Mouse (Mus musculus) hindbrain, embryonic 12.5 days (tissue): Measurements from ENCODE around the gene Sfrp5. TPM values are rescaled to one million over a fixed set of nuclear protein-coding genes. Genes with fewer than 3 reads are reported as not detected.
A peak's percentile ranks its signal among the peaks of the same experiment; 100 is the strongest.

Experiments used
- ATAC-seq: fragments of 200-750 bp; cut with Nextera tagmentation; 2 replicates; pipeline ENCODE4 v1.8.0; 2017; ENCODE audit warnings: moderate TSS enrichment; ENCODE audit not compliant: low FRiP score
- H3K27ac ChIP-seq: fragments of 300-500 bp; sonication (generic); 2 replicates; pipeline ENCODE4 v1.5.1; 2016; ENCODE audit warnings: mild to moderate bottlenecking
- H3K27me3 ChIP-seq: fragments of 300-500 bp; sonication (generic); 2 replicates; pipeline ENCODE4 v1.6.1; 2016; ENCODE audit warnings: mild to moderate bottlenecking
- H3K36me3 ChIP-seq: fragments of 300-500 bp; sonication (generic); 2 replicates; pipeline ENCODE4 v1.6.1; 2016; ENCODE audit warnings: mild to moderate bottlenecking
- H3K4me1 ChIP-seq: fragments of 300-500 bp; sonication (generic); 2 replicates; pipeline ENCODE4 v1.6.1; 2016
- H3K4me2 ChIP-seq: fragments of 300-500 bp; sonication (generic); replicated peaks from 2 replicates; pipeline ENCODE4 v1.6.1; 2016; ENCODE audit warnings: mild to moderate bottlenecking
- H3K4me3 ChIP-seq: fragments of 300-500 bp; sonication (generic); 2 replicates; pipeline ENCODE4 v1.5.1; 2016; ENCODE audit warnings: mild to moderate bottlenecking
- H3K9ac ChIP-seq: fragments of 300-500 bp; sonication (generic); 2 replicates; pipeline ENCODE4 v1.6.1; 2016; ENCODE audit warnings: mild to moderate bottlenecking, moderate library complexity
- H3K9me3 ChIP-seq: fragments of 300-500 bp; sonication (generic); replicated peaks from 2 replicates; pipeline ENCODE4 v1.6.1; 2016; ENCODE audit warnings: mild to moderate bottlenecking
- WGBS: fragments of 180-500 bp; shearing (Covaris S2); methylation state at CpG from one replicate; pipeline ENCODE4 v1.1.7; 2016; 5-methylcytosine and 5-hydroxymethylcytosine counted together
- polyA plus RNA-seq: library from polyadenylated mRNA; unstranded; fragments of >200 nt; fragmentation: Nextera tagmentation; extraction: Ambion mirVana; gene quantifications from 2 replicates; pipeline ENCODE4 v1.2.1, GENCODE M21; 2016

The Sfrp5 gene
- polyA plus RNA-seq, 1 experiment from 2014 or later, result 1.5 TPM

DNA sequence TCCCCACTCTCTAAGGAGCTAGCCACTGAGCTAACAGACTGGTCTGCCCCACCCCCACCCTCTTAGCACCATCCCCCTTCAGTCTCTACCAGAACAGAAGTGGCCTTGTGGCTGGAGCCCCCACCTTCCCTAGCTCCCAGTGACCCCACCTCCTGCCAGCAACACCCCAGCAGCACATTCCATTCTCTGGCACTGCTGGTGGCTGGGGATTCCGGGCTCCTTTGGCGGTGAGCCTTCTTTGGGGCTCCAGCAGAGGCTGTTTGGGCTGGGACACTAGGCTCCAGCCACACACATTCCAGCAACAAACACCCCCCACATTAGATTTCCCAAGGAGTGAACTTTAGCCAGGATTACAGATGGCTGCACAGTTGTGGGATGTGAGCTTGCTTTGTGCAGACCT lies 8.7 kb downstream of the Sfrp5 start:
- no peaks in the 10 kb centered on the region for H3K9me3 ChIP-seq
- H3K36me3 ChIP-seq, result peaks cover 25% of the 10 kb centered on the region
- H3K4me1 ChIP-seq, result no peaks in the 10 kb centered on the region
- no peak overlapping the region for H3K9ac ChIP-seq
- 54% methylated on average over 2 of the region's 2 CpGs for WGBS
- no peak overlapping the region for H3K4me2 ChIP-seq
- no peak overlapping the region for H3K27ac ChIP-seq
- no peak overlapping the region for H3K4me3 ChIP-seq
- H3K27me3 ChIP-seq, result peaks cover 7% of the 10 kb centered on the region
- no peak for ATAC-seq

DNA sequence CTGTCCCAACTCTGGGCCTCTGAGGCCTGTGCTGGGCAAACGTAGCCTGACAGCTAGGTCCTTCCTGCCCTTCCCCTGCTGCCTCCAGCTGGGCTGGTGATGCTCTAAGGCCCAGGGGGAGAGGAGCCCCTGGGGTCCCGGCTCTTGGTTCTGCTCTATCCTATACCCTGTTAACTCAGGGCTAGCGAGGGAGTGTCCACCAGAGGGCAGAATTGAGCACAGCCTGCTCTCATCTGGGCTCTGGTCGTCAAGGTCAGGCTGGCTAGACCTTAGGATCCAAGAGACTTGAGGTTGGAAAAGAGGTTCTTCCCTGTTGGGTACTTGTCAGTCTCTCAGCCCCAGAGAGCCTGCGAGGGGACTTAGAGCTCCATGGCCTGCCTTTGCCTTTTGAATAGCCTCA lies 11.6 kb downstream of the Sfrp5 start:
- peaks cover 42% of the 10 kb centered on the region for H3K36me3 ChIP-seq
- 24% methylated on average over 5 of the region's 5 CpGs for WGBS
- H3K9ac ChIP-seq, result no peak overlapping the region
- H3K27ac ChIP-seq, result no peak overlapping the region
- peak; percentile 22; the same call in 1 of the 2 replicates for ATAC-seq
- H3K27me3 ChIP-seq, result no peaks in the 10 kb centered on the region
- no peak overlapping the region for H3K4me2 ChIP-seq
- no peaks in the 10 kb centered on the region for H3K4me1 ChIP-seq
- H3K4me3 ChIP-seq, result no peak overlapping the region
- no peaks in the 10 kb centered on the region for H3K9me3 ChIP-seq

DNA sequence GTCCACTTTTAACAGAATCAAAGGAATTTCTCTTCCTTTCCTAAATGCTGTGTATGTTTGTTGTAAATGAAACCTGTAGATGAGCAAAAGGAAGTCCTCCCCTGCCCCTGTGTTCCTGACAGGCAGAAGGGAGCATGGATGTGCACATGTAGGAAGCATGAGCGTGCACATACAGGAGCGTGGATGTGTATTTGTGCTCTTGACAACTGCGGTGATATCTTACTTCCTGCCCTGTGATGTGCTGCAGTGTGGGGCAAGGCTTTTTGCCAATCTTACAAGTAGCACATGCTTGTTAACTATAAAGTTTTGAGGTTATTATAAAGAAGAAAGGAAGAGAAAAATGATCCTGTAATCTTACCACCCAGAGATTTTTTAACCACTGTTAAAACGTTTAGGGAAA lies 12.3 kb downstream of the Sfrp5 start:
- H3K27me3 ChIP-seq, result no peaks in the 10 kb centered on the region
- no peak overlapping the region for H3K27ac ChIP-seq
- no peak overlapping the region for H3K4me2 ChIP-seq
- no peaks in the 10 kb centered on the region for H3K4me1 ChIP-seq
- no peak overlapping the region for H3K4me3 ChIP-seq
- 91% methylated on average over 4 of the region's 4 CpGs for WGBS
- no peak for ATAC-seq
- peaks cover 48% of the 10 kb centered on the region for H3K36me3 ChIP-seq
- H3K9me3 ChIP-seq, result no peaks in the 10 kb centered on the region
- H3K9ac ChIP-seq, result no peak overlapping the region

DNA sequence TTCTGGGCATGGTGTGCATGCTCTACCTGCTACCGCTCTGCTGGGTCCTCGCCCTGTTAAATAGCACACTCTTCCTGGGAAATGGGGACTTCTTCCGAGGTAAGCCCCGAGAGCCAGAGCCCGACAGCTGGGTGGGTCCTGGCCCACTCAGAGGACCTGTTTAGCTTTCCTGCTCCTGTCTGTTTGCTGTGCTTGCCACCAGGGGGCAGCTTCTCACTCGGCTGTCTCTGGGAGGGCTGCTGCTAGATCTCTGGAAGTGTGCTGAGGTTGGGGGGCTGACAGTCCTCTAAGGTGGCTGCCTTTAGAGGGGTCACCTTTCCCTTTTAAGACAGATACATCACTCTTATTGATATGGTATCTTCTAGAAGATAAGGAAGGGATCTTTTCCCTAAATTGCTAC lies 19.4 kb downstream of the Sfrp5 start:
- H3K4me1 ChIP-seq, result no peaks in the 10 kb centered on the region
- no peak overlapping the region for H3K4me2 ChIP-seq
- H3K36me3 ChIP-seq, result peaks cover 66% of the 10 kb centered on the region
- 64% methylated on average over 6 of the region's 6 CpGs for WGBS
- no peaks in the 10 kb centered on the region for H3K27me3 ChIP-seq
- H3K9me3 ChIP-seq, result no peaks in the 10 kb centered on the region
- H3K4me3 ChIP-seq, result no peak overlapping the region
- no peak for ATAC-seq
- H3K9ac ChIP-seq, result no peak overlapping the region
- H3K27ac ChIP-seq, result no peak overlapping the region

DNA sequence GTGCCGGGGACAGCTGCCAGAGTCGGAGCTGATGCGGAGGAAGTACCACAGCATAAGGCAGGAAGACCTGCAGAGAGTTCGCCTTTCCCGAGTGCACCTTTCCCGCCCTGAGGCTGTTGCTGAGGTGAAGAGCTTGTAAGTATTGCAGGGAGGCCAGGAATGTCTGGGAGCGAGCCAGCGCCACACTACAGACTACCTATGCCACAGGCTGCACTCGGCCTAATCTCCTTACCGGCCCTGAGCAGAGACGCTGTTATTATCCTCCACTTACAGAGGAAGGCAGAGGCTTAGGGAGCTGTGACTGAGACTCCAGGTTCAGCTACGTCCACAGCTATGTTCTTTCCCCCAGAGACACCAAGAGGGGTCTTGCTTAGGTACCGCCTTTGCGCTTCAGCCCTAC lies 22.7 kb downstream of the Sfrp5 start:
- no peak overlapping the region for H3K9ac ChIP-seq
- peaks cover 48% of the 10 kb centered on the region for H3K36me3 ChIP-seq
- no peaks in the 10 kb centered on the region for H3K27me3 ChIP-seq
- 94% methylated on average over 14 of the region's 14 CpGs for WGBS
- no peak overlapping the region for H3K4me3 ChIP-seq
- no peak for ATAC-seq
- H3K4me1 ChIP-seq, result 0 out of 2 replicates have a peak, but pooled peaks cover under 1% of the 10 kb centered on the region
- no peaks in the 10 kb centered on the region for H3K9me3 ChIP-seq
- H3K4me2 ChIP-seq, result no peak overlapping the region
- no peak overlapping the region for H3K27ac ChIP-seq

DNA sequence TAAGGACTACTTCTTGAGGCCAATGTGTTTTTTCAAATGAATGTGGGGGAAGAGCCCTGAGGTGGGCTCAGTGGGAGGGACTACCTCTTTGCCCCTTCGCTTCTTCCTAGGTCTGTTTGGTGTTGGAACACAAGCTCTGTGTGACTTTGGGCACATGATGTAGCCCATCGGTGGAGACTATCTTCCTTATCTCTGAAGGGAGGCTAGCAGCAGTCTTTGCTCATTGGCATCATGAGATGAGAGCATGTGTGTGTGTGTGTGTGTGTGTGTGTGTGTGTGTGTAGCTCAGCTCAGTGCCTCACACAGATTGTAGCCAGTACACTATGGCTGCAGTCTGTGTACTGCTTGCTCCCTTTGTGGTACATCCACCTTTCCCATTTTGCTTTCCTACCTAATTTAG lies 24.6 kb downstream of the Sfrp5 start:
- Histone ChIP-seq H3K36me3 (peaks cover 30% of the 10 kb centered on the region), H3K9me3 (no peaks in the 10 kb centered on the region), H3K9ac (no peak overlapping the region), H3K4me1 (peaks cover 2% of the 10 kb centered on the region; the same call in 1 of the 2 replicates), H3K27ac (no peak overlapping the region), H3K27me3 (no peaks in the 10 kb centered on the region), H3K4me2 (no peak overlapping the region), H3K4me3 (no peak overlapping the region)
- WGBS, result 91% methylated on average over 2 of the region's 2 CpGs
- no peak for ATAC-seq

DNA sequence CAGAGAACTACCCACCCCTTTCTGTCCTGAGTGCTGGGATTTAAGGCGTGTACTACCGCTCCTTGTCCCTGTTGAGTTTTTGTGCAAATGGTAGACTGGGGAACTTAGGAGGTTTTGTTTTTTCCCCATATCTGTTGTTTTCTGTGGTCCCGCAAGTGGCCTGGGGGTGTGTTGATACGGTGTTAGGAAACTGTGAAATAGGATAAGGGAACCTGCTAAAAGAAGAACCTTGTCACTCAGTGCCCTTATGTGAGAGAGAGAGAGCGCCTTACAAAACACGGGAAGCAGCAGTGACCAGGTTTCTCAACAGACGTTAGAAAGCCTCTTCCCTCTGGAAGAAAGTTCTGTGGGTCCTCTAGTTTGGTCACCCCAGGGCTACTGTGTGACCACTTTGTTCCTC lies 25.2 kb downstream of the Sfrp5 start:
- H3K4me3 ChIP-seq, result no peak overlapping the region
- WGBS, result 87% methylated on average over 7 of the region's 7 CpGs
- no peak for ATAC-seq
- no peaks in the 10 kb centered on the region for H3K9me3 ChIP-seq
- no peaks in the 10 kb centered on the region for H3K27me3 ChIP-seq
- H3K27ac ChIP-seq, result no peak overlapping the region
- H3K4me1 ChIP-seq, result peaks cover 4% of the 10 kb centered on the region
- H3K9ac ChIP-seq, result no peak overlapping the region
- peaks cover 30% of the 10 kb centered on the region for H3K36me3 ChIP-seq
- no peak overlapping the region for H3K4me2 ChIP-seq

DNA sequence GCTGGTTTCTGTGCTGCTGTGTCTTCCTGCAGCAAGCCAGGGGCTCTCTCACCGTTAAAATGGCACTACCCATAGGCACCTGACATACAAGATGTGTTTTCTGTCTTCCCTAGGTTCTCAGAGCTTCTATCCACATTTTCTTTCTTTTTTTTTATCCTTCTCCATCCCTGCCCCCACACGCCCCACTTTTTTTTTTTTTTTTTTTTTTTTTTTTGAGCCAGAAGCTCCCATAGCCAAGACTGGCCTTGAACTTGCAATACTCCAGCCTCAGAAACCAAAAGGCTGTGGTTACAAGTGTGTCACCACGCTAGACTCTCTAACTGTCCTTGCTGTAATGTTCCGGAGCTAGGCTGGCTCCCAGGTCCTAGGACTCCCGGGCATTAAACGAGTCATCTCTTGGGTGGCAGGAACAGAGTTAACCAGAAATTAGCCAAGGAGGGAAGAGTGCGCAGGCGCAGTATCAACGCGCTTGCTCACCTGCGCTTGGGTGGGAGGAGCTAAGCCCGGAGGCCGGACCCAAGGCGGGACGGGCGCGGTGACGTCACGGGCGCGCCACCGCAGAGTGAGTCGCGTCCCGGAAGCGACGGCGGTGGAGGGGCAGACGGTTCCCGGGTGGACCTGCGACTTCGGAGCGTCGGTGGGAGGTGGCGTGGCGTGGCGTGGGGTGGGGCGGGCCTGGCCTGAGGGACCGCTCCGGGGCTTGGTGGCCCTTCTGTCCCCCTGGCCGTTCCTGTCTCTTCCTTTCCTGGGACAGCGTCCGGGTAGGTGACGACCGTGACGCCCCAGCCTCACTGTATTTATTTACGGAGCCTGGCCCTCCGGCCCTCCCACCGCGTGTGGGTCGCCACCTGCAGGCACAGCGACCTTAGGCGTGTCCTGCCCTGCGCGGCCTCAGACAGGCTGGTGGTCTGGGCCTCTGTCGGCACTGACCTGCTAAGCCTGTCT lies 31.8 kb downstream of the Sfrp5 start:
- Histone ChIP-seq H3K9ac (peak overlapping the region; percentile 92), H3K27ac (0 out of 2 replicates have a peak overlapping the region, but pooled peaks have one; percentile 30), H3K27me3 (peaks cover 22% of the 10 kb centered on the region), H3K4me2 (peak overlapping the region; percentile 92), H3K4me3 (peak overlapping the region; percentile 95), H3K4me1 (peaks cover 15% of the 10 kb centered on the region), H3K9me3 (no peaks in the 10 kb centered on the region), H3K36me3 (no peaks in the 10 kb centered on the region)
- peak; percentile 88 for ATAC-seq
- 3% methylated on average over 50 of the region's 56 CpGs for WGBS

DNA sequence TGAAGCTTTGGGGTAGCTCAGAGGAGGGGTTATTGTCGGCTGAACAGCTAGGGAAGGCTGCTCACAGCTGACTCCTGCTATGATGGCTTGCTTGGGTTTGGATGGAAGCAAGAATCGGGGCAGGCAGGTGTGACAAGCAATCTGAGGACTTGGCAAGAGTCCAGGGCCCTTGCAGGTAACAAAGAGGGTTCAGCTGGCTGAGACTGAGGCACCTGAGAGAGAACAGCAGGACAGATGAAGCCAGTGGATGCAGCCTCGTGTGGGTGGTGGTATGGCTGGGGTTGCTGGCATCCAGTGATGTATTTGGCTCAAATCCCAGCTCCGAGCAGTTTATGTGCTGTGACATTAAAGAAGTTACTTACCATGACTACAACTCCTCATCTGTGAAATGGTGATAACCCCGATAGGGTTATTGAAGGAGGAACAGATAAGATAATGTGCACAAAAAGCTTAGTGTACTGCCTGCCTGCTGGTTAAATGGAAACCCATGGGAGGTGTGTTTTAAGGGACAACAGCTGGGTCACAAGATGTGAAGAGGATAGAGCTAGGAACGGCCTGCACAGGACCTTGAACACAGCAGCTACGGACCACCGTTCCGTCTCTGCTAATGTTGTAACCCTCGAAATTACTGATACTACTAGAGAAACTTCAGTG lies 32.6 kb downstream of the Sfrp5 start:
- H3K9me3 ChIP-seq, result no peaks in the 10 kb centered on the region
- H3K36me3 ChIP-seq, result no peaks in the 10 kb centered on the region
- no peak overlapping the region for H3K27ac ChIP-seq
- no peak overlapping the region for H3K4me3 ChIP-seq
- no peak overlapping the region for H3K4me2 ChIP-seq
- ATAC-seq, result no peak
- 80% methylated on average over 10 of the region's 10 CpGs for WGBS
- peak overlapping the region; percentile 4; the same call in 1 of the 2 replicates for H3K9ac ChIP-seq
- H3K27me3 ChIP-seq, result peaks cover 22% of the 10 kb centered on the region
- peaks cover 15% of the 10 kb centered on the region for H3K4me1 ChIP-seq

DNA sequence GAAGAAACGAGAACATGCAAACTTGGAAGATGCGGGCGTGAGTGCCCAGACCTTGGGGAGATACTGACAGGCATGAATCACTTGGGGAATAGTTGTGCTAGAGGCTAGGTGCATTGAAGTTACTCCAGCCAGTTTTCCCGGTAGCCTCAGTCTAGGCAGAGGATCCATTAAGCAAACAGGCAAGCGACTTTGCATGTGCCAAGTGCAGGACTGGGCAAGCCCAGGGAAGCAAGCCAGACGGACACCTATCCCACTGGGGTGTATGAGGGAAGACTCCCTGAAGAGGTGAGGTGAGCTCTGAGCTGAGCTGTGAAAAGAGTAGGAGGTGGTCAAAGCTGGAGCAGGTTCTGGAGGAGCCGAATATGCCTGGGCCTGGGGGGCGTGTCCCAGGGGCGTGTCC lies 34.6 kb downstream of the Sfrp5 start:
- H3K9ac ChIP-seq, result no peak overlapping the region
- H3K27me3 ChIP-seq, result peaks cover 22% of the 10 kb centered on the region
- no peak for ATAC-seq
- no peak overlapping the region for H3K27ac ChIP-seq
- no peaks in the 10 kb centered on the region for H3K9me3 ChIP-seq
- no peak overlapping the region for H3K4me2 ChIP-seq
- H3K4me1 ChIP-seq, result peaks cover 13% of the 10 kb centered on the region
- H3K4me3 ChIP-seq, result no peak overlapping the region
- WGBS, result 68% methylated on average over 9 of the region's 9 CpGs
- H3K36me3 ChIP-seq, result no peaks in the 10 kb centered on the region

DNA sequence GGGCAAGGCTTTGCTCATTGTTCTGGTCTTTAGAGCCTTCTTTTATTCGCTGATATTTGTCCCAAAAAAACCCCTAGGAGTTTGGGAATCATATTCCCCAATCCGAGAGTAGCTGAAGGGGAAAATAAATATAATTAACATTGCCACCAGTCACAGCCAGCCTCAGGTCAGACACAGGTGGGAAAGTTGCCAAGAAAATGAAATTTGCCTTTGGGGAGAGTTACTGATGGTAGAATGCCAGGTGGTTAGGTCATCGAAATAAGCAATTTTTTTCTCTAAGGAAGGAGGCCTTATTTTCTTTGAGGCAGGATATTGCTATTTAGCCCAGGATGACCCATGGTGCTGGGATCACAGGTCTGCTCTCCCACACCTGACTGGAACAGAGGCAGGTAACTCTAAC lies 35.3 kb downstream of the Sfrp5 start:
- WGBS, result 60% methylated on average over 3 of the region's 3 CpGs
- Histone ChIP-seq H3K9me3 (no peaks in the 10 kb centered on the region), H3K4me3 (no peak overlapping the region), H3K4me2 (no peak overlapping the region), H3K27ac (no peak overlapping the region), H3K27me3 (peaks cover 22% of the 10 kb centered on the region), H3K36me3 (no peaks in the 10 kb centered on the region), H3K9ac (no peak overlapping the region), H3K4me1 (peaks cover 10% of the 10 kb centered on the region)
- ATAC-seq, result no peak

DNA sequence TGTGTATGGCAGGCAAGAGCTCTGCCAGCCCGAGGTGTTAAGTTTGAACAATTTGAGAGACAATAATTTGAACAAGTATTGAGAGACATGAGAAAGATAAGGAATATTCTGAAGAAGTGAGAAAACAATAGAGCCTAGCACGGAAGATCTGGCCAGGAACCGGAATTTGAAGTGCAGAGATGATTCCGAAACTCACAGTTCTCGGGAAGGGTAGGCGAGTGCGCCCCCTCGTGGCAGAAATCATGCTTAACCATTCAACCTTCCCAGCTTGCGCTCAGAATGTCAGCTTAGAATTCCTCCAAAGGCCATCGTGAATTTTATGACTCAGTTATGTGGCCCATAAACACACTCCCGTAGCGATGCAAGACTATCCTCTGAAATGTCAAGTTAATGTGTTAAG lies 35.9 kb downstream of the Sfrp5 start:
- no peaks in the 10 kb centered on the region for H3K9me3 ChIP-seq
- H3K9ac ChIP-seq, result no peak overlapping the region
- WGBS, result 2% methylated on average over 12 of the region's 12 CpGs
- H3K36me3 ChIP-seq, result no peaks in the 10 kb centered on the region
- peak overlapping the region; percentile 26 for H3K4me2 ChIP-seq
- no peak for ATAC-seq
- no peak overlapping the region for H3K27ac ChIP-seq
- peaks cover 22% of the 10 kb centered on the region for H3K27me3 ChIP-seq
- H3K4me3 ChIP-seq, result no peak overlapping the region
- peaks cover 3% of the 10 kb centered on the region for H3K4me1 ChIP-seq
